In genomic region chr7:116224543-116224942, GRCm38 (mm10) we compare ENCODE assay signal across 14 mouse cellular contexts.
"Had no signal": no experiment of that assay in that cellular context is flagged by ENCODE, and none has a peak within 500 bp of the region (broad histone marks: within the 10 kb centered on the region; RNA-seq: fewer than 3 reads in every experiment).

No protein-coding gene starts in this region.

- H3K27ac ChIP-seq: kidney, postnatal 0 days; left cerebral cortex, adult 2 months; limb, embryonic 10.5 days; liver, embryonic 15.5 days; macrophage; midbrain, embryonic 12.5 days; stomach, embryonic 15.5 days had no signal

- H3K4me2 ChIP-seq: liver, embryonic 11.5 days; liver, embryonic 15.5 days; midbrain, embryonic 12.5 days; stomach, embryonic 15.5 days had no signal

- H3K4me3 ChIP-seq: left cerebral cortex, adult 2 months; limb, embryonic 10.5 days; liver, embryonic 15.5 days; megakaryocyte, embryonic 14.5 days; midbrain, embryonic 12.5 days; stomach, embryonic 15.5 days had no signal

- H3K9me3 ChIP-seq: limb, embryonic 10.5 days; liver, embryonic 15.5 days; megakaryocyte, embryonic 14.5 days; midbrain, embryonic 12.5 days; stomach, embryonic 15.5 days had no signal

- DNase-seq: lung, adult 2 months; lung, postnatal 14 days; right cerebral cortex, postnatal 14 days; thymus, adult 2 months; thymus, postnatal 25 days had no signal

- H3K9ac ChIP-seq: liver, embryonic 15.5 days; midbrain, embryonic 12.5 days; stomach, embryonic 15.5 days had no signal

- H3K4me1 ChIP-seq: megakaryocyte, embryonic 14.5 days had no signal

- H3K36me3 ChIP-seq: limb, embryonic 10.5 days; liver, embryonic 15.5 days; midbrain, embryonic 12.5 days; stomach, embryonic 15.5 days had no signal

- H3K27me3 ChIP-seq: liver, embryonic 15.5 days; midbrain, embryonic 12.5 days; stomach, embryonic 15.5 days had no signal
